Mouse (Mus musculus): Measurements from ENCODE around the gene Hspa1l.

Hspa1l gene

DNA sequence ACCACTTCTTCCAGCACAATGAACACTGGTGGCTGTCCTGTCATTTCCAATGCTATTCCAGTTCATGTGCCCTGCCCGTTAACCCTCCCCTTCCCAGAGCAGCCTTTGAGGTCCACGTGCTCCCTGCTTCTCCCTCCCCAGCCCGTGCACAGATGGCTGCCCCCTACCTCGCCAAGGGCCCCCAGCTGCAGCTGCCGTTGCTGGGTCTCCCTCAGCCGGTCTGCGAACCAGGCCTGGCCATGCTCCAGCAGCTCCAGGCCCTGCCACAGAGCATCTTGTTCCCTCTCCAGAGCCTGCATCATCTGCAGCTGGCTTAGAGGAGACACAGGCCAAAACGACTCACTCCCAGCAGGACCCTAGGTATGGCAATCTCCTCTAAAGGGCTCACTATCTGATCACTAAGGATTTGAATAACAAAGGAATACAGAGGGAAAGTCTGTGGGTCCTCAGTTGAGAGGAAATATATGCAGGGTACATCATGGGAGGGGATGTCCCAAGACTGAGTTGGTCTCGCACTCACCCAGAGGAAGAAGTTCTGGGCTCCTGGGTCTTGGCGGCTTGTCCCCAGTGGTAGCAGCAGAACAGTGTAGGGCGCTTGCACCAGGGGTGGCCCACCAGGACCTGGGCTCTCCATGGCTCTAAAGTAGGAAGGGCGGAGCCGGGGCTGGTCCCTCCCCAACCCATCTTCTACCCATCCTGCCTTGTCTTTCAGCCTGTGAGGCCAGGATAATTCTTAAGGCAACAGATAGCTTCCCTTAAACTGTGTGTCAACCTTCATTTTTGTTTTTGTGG lies 55.0 kb downstream of the Hspa1l start, which contains the start of gene Sapcd1:
Sapcd1 (minus strand) TSS at position 740 of the 792 bp plus-strand sequence.
- no peak for DNase-seq

- DNase-seq, result no peak
Observed at GRCm38 (mm10) chr17:35028315-35028714, 55.8 kb downstream of the Hspa1l start.

Measured in kidney, adult 11 months (tissue).